Mouse (Mus musculus) C2C12 (cell line): ENCODE data around the gene Zc3hav1l. TPM values are rescaled to one million over a fixed set of nuclear protein-coding genes. Genes with fewer than 3 reads are reported as not detected.

ENCODE experiments used
- H3K27me3 ChIP-seq: one replicate; pipeline ENCODE4 v1.6.1; 2011; ENCODE audit not compliant: control insufficient read depth, insufficient read depth, insufficient read length
- H3K36me3 ChIP-seq: one replicate; pipeline ENCODE4 v1.6.1; 2011; ENCODE audit not compliant: control insufficient read depth, insufficient read depth
- H3K4me3 ChIP-seq: one replicate; pipeline ENCODE4 v1.5.1; 2011; ENCODE audit warnings: mild to moderate bottlenecking, control low read depth; ENCODE audit not compliant: poor library complexity, insufficient read depth, severe bottlenecking
- H3K79me2 ChIP-seq: one replicate; pipeline ENCODE4 v1.6.1; 2011; ENCODE audit not compliant: control insufficient read depth, insufficient read depth
- H3K79me3 ChIP-seq: one replicate; pipeline ENCODE4 v1.6.1; 2011; ENCODE audit warnings: low read depth, control low read depth
- H3ac ChIP-seq: one replicate; pipeline ENCODE3; 2011; ENCODE audit warnings: low read depth; ENCODE audit not compliant: control insufficient read depth, insufficient read length
- CEBPB ChIP-seq: IDR thresholded peaks from one replicate; pipeline ENCODE4 v1.6.1; 2011; ENCODE audit warnings: low read depth, mild to moderate bottlenecking, control low read depth, moderate library complexity
- CTCF ChIP-seq: IDR thresholded peaks from one replicate; pipeline ENCODE4 v1.5.1; 2011; ENCODE audit not compliant: control insufficient read depth, insufficient read depth, insufficient read length
- FOSL1 ChIP-seq: IDR thresholded peaks from one replicate; pipeline ENCODE4 v1.8.0; 2011; ENCODE audit warnings: mild to moderate bottlenecking, low read length; ENCODE audit not compliant: poor library complexity, insufficient read depth, severe bottlenecking
- MAX ChIP-seq: IDR thresholded peaks from one replicate; pipeline ENCODE4 v1.6.1; 2011; ENCODE audit warnings: mild to moderate bottlenecking, control low read depth
- MYOD1 ChIP-seq: IDR thresholded peaks from one replicate; pipeline ENCODE4 v1.6.1; 2011; ENCODE audit warnings: low read depth; ENCODE audit not compliant: control insufficient read depth, insufficient read length
- MYOG ChIP-seq: IDR thresholded peaks from one replicate; pipeline ENCODE4 v1.6.1; 2011; ENCODE audit not compliant: control insufficient read depth, insufficient read length; ENCODE audit errors: extremely low read depth
- USF1 ChIP-seq: IDR thresholded peaks from one replicate; pipeline ENCODE4 v1.6.1; 2011; ENCODE audit warnings: low read depth, mild to moderate bottlenecking, control low read depth, moderate library complexity
- polyA plus RNA-seq: library from polyadenylated mRNA; unstranded; fragments of >200 nt; fragmentation: generic; extraction: Trizol; gene quantifications from one replicate; pipeline ENCODE4 v1.2.1, GENCODE M21; 2012; ENCODE audit warnings: missing spikeins

The Zc3hav1l gene
- polyA plus RNA-seq, 1 experiment = 1.7 TPM

DNA sequence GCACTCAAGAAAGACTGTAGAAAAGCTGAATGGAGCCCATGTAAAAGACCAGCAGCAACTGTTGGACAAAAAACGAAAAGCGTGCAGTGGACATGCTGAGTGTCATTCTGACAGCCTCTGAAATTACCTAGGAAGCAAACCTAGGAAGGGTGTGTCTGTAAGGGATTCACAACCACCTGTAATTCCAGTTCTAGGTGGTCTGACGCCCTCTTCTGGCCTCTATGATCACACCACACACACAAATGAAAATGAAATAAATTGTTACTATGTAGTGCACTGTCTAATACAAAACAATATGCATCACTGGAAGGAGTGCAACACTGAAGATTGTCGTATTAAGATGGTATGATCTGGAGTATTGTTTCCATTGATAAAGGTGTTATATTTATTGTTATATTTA lies 37.2 kb downstream of the Zc3hav1l start:
- no peak for TF ChIP-seq FOSL1
- no peak for TF ChIP-seq MYOG
- TF ChIP-seq CTCF = no peak
- TF ChIP-seq MYOD1 = no peak
- no peak for TF ChIP-seq USF1
- no peak for TF ChIP-seq CEBPB
- TF ChIP-seq MAX = no peak
- Histone ChIP-seq H3K79me2 (no peaks in the 10 kb centered on the region), H3K79me3 (no peaks in the 10 kb centered on the region), H3K36me3 (no peaks in the 10 kb centered on the region), H3ac (no peak overlapping the region), H3K4me3 (no peak overlapping the region), H3K27me3 (no peaks in the 10 kb centered on the region)

GRCm38 (mm10) chr6:38257506-38257905 lies 41.6 kb downstream of the Zc3hav1l start:
- Histone ChIP-seq H3K27me3 (no peaks in the 10 kb centered on the region), H3K4me3 (no peak overlapping the region), H3ac (no peak overlapping the region), H3K36me3 (no peaks in the 10 kb centered on the region), H3K79me2 (no peaks in the 10 kb centered on the region), H3K79me3 (no peaks in the 10 kb centered on the region)
- TF ChIP-seq MYOD1 (no peak), FOSL1 (no peak)

DNA sequence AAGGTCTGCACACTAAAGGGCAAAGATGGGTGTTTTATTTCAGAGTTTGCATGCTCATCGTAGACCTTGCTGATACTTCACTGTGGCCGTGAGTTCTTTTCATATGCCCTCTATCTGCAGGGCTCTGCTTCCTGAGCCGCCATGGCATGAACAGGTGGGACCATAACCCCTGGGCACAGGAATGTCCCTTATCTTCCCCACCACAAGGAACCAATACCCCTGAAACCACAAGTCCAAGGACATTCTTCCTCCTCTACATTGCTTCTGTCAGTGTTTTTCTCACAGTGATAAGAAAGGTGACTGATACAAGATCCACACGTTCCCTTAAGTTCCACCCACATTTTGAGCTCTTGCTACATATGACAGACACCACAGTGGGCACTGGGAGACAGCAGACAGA lies 42.3 kb downstream of the Zc3hav1l start:
- Histone ChIP-seq H3K79me2 (peaks cover 7% of the 10 kb centered on the region), H3K27me3 (no peaks in the 10 kb centered on the region), H3K79me3 (no peaks in the 10 kb centered on the region), H3K36me3 (no peaks in the 10 kb centered on the region), H3K4me3 (no peak overlapping the region), H3ac (no peak overlapping the region)
- no peak for TF ChIP-seq CTCF
- TF ChIP-seq MYOG = no peak
- no peak for TF ChIP-seq USF1
- no peak for TF ChIP-seq MAX
- TF ChIP-seq MYOD1 = no peak
- no peak for TF ChIP-seq FOSL1
- no peak for TF ChIP-seq CEBPB

DNA sequence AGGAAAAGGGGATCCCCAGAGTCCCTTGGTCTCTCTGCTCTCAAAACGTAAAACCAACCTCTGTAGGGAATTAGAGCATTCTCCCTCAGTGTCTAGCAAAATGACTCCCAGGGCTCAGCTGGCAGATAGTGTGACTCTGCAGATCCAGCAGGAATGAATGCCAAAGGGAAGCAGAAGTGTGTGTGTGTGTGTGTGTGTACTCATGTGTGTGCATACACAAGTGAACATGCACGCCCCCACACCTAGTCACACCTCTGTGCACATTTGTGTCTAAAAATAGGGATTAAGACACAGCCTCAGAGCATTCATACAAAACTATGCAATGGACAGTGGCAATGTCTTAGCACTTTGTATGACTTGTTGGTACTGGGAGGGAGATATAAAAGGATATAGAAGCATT lies 43.3 kb downstream of the Zc3hav1l start:
- Histone ChIP-seq H3K4me3 (no peak overlapping the region), H3ac (no peak overlapping the region), H3K79me2 (peaks cover 7% of the 10 kb centered on the region), H3K27me3 (no peaks in the 10 kb centered on the region), H3K36me3 (no peaks in the 10 kb centered on the region), H3K79me3 (no peaks in the 10 kb centered on the region)
- no peak for TF ChIP-seq MYOG

DNA sequence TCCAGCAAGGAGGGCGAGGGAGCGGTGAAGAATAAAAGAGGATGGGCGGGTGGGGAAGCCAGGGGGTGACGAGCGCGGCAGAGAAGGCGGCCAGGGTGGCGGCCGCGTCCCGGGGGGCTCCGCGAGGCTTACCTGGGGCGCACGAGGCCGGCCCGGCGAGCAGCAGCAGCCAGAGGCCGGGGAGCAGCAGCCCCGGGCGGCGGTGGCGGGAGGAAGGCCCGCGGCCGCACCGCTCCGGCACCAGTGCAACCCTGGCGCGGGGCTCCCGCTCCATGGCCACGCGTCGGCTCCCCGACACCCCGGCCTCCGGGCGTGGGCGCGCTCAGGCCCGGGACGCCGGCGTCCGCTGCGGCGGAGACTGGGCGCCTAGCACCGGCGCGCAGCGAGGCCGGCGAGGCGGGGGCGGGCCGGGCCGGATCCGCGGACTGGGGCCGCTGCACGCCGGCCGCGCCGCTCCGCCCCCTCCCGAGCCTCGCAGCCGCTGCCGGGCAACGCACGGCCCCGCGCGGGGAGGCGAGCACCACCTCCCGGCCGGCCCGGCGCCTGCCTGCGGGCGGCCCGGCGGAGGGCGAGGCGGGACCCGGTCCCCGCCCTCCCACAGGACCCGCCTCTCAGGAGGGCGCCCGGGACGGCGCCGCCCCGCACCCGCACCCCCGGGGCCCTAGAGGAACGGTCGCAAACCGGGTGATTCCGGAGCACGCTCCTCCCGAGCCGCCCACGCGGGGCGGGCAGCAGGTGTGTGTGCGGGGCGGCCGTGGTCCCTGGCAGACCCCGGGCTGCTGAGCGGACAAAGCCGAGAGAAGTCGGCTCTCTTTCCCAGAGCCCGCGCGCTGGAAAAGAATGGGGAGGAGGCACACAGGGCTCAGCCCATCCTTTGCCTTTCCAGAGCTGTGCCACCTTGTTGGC lies 45.1 kb downstream of the Zc3hav1l start, which contains the start of gene D630045J12Rik:
Gene D630045J12Rik, minus strand, starts transcription at position 274 of the 906 bp plus-strand sequence.
- no peaks in the 10 kb centered on the region for H3K36me3 ChIP-seq
- H3ac ChIP-seq = peak within 1 kb of the TSS; percentile 76
- no peaks in the 10 kb centered on the region for H3K79me3 ChIP-seq
- TF ChIP-seq CTCF (peak; percentile 92), MYOD1 (no peak)
- peak within 1 kb of the TSS; percentile 46 for H3K4me3 ChIP-seq
- no peaks in the 10 kb centered on the region for H3K27me3 ChIP-seq
- peaks cover 7% of the 10 kb centered on the region for H3K79me2 ChIP-seq

DNA sequence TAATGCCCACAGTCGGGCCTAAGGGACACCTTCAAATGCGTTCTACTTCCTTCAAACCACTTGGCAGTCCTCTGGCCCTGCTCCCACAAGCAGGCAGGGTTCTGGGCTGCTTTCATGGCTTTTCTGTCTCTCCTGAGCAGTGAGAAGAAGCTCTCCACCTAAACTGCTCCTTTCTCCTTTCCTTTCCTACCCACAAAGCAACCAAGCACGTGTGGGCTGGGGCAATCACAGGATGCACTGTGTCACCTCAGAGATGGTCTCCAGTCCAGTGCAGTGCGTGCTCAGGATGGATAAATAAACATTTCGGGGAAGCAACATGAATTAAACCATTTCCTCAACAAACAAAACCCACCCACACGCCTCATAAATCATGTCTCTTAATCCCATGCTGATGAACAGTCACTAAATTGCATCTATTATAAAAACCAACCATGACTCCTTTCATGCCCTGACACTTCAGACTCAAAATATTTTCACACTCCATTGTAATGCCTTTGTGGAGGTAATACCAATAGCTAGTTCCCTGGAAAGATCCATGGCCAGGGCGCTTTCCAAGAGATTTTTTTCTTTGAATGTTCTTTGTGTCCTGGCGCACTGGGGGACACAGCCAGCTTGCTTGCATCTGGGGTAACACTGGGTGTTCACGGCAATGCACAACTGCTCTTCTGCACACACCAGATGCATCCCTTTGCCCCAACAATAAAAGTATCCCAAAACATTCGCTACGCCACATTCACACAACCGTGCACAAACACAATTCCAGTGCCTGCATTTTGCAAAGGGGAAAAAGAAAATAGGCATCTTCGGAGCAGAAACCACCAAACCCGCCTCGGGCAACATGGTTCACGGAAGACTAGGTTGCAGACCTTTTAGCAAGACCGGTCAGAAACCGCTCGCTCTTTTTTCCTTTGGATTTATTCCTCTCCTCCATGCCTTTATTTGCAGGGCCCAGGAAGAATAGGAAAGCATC lies 46.0 kb downstream of the Zc3hav1l start:
- TF ChIP-seq CTCF (no peak), MAX (no peak), MYOD1 (no peak), CEBPB (no peak), FOSL1 (no peak), USF1 (no peak), MYOG (no peak)
- no peaks in the 10 kb centered on the region for H3K79me3 ChIP-seq

More for the DNA sequence above, 46.0 kb downstream of the Zc3hav1l start:
- no peaks in the 10 kb centered on the region for H3K36me3 ChIP-seq
- no peaks in the 10 kb centered on the region for H3K27me3 ChIP-seq
- peak overlapping the region; percentile 46 for H3K4me3 ChIP-seq
- peaks cover 7% of the 10 kb centered on the region for H3K79me2 ChIP-seq
- H3ac ChIP-seq = peak overlapping the region; percentile 76
